Mouse (Mus musculus) adrenal gland, adult 8-10 months (tissue): ENCODE measurements around the gene Hils1. TPM values are rescaled to one million over a fixed set of nuclear protein-coding genes. Genes with fewer than 3 reads are reported as not detected.

Source experiments
- DNase-seq: peaks from one replicate; pipeline ENCODE4 v3.0.0; 2022
- total RNA-seq, 4 experiments: library from RNA; stranded (reverse); gene quantifications; 2 replicates each; pipeline ENCODE4 v1.2.4; 2022

The Hils1 gene
- not detected for total RNA-seq

- no peak for DNase-seq
Measured at GRCm38 (mm10) chr11:94967419-94967818, at the start of gene Hils1. Gene Hils1 (plus strand): TSS chr11:94967593.

- no peak for DNase-seq
Measured at GRCm38 (mm10) chr11:94917717-94918116, 49.7 kb upstream of the Hils1 start.

GRCm38 (mm10) chr11:94920996-94921401 lies 46.4 kb upstream of the Hils1 start:
- DNase-seq: no peak

GRCm38 (mm10) chr11:94924977-94925376 lies 42.4 kb upstream of the Hils1 start:
- no peak for DNase-seq

GRCm38 (mm10) chr11:94926431-94926830 lies 41.0 kb upstream of the Hils1 start:
- DNase-seq: no peak

GRCm38 (mm10) chr11:94927771-94928291 lies 39.6 kb upstream of the Hils1 start:
- DNase-seq: no peak

- DNase-seq: no peak
Measured at GRCm38 (mm10) chr11:94928820-94929219, 38.6 kb upstream of the Hils1 start.

- DNase-seq: no peak
Measured at GRCm38 (mm10) chr11:94929599-94929998, 37.8 kb upstream of the Hils1 start.

GRCm38 (mm10) chr11:94930151-94930550 lies 37.2 kb upstream of the Hils1 start:
- no peak for DNase-seq

GRCm38 (mm10) chr11:94933584-94933983 lies 33.8 kb upstream of the Hils1 start:
- DNase-seq: no peak

- DNase-seq: no peak
Measured at GRCm38 (mm10) chr11:94934526-94934925, 32.9 kb upstream of the Hils1 start.

GRCm38 (mm10) chr11:94936045-94936444 lies 31.3 kb upstream of the Hils1 start, which contains the start of gene Col1a1:
Gene Col1a1 (plus strand): TSS chr11:94936224.
- no peak for DNase-seq

- DNase-seq: peak; percentile 65
Measured at GRCm38 (mm10) chr11:94936851-94937295, 30.5 kb upstream of the Hils1 start.

- no peak for DNase-seq
Measured at GRCm38 (mm10) chr11:94937335-94937781, 30.0 kb upstream of the Hils1 start.

- no peak for DNase-seq
Measured at GRCm38 (mm10) chr11:94937787-94938186, 29.6 kb upstream of the Hils1 start.

- DNase-seq: no peak
Measured at GRCm38 (mm10) chr11:94938296-94938695, 29.1 kb upstream of the Hils1 start.

GRCm38 (mm10) chr11:94939280-94939679 lies 28.1 kb upstream of the Hils1 start:
- no peak for DNase-seq

- no peak for DNase-seq
Measured at GRCm38 (mm10) chr11:94941121-94941520, 26.3 kb upstream of the Hils1 start.

- DNase-seq: no peak
Measured at GRCm38 (mm10) chr11:94941776-94942175, 25.6 kb upstream of the Hils1 start.

- DNase-seq: no peak
Measured at GRCm38 (mm10) chr11:94942282-94943023, 24.9 kb upstream of the Hils1 start.

GRCm38 (mm10) chr11:94943054-94943453 lies 24.3 kb upstream of the Hils1 start:
- DNase-seq: no peak

- DNase-seq: no peak
Measured at GRCm38 (mm10) chr11:94944295-94944694, 23.1 kb upstream of the Hils1 start.

GRCm38 (mm10) chr11:94945236-94945635 lies 22.2 kb upstream of the Hils1 start:
- DNase-seq: no peak

GRCm38 (mm10) chr11:94952169-94952568 lies 15.2 kb upstream of the Hils1 start:
- no peak for DNase-seq
